Mouse (Mus musculus) liver, postnatal 0 days (tissue): ENCODE measurements around the gene A930009A15Rik.

Experiments used
- CTCF ChIP-seq: sonication (generic); IDR thresholded peaks from 2 replicates; pipeline ENCODE4 v1.5.1; 2016; ENCODE audit warnings: antibody characterized with exemption, low read depth
- EP300 ChIP-seq: IDR thresholded peaks from 2 replicates; pipeline ENCODE4 v1.6.1; 2016; ENCODE audit warnings: antibody characterized with exemption, low read depth, mild to moderate bottlenecking

GRCm38 (mm10) chr10:115528892-115529291 lies 40.9 kb upstream of the A930009A15Rik start:
- TF ChIP-seq CTCF (no peak), EP300 (no peak)
